Mouse (Mus musculus): ENCODE measurements around the gene Vmn2r96.
"Not testable (repeated sequence)": the region's sequence is repeated elsewhere in the genome, so short reads cannot be mapped to it uniquely, and the experiment has no call there.

Gene Vmn2r96

GRCm38 (mm10) chr17:18572851-18573250, at the start of gene Vmn2r96:
Gene Vmn2r96, plus strand, starts transcription at chr17:18573151.
- not testable (repeated sequence) for DNase-seq

- no peak for DNase-seq
Measured at GRCm38 (mm10) chr17:18523371-18523770, 49.6 kb upstream of the Vmn2r96 start.

GRCm38 (mm10) chr17:18523991-18524390, 49.0 kb upstream of the Vmn2r96 start:
- no peak for DNase-seq

- not testable (repeated sequence) for DNase-seq
Measured at GRCm38 (mm10) chr17:18558212-18559158, 14.5 kb upstream of the Vmn2r96 start.

- DNase-seq = not testable (repeated sequence)
Measured at GRCm38 (mm10) chr17:18566186-18566585, 6.8 kb upstream of the Vmn2r96 start.

GRCm38 (mm10) chr17:18615151-18615550, 42.2 kb downstream of the Vmn2r96 start:
- DNase-seq = not testable (repeated sequence)

- DNase-seq = no peak
Measured at GRCm38 (mm10) chr17:18626532-18626931, 53.6 kb downstream of the Vmn2r96 start.
